Mouse (Mus musculus) intestine, postnatal 0 days (tissue): Measurements from ENCODE around the gene Fabp6. TPM values are rescaled to one million over a fixed set of nuclear protein-coding genes. Genes with fewer than 3 reads are reported as not detected.
A peak's percentile ranks its signal among the peaks of the same experiment; 100 is the strongest.

Experiments
- ATAC-seq: fragments of 200-750 bp; cut with Nextera tagmentation; 2 replicates; pipeline ENCODE4 v1.8.0; 2017; ENCODE audit warnings: mild to moderate bottlenecking, moderate TSS enrichment, moderate library complexity
- H3K27ac ChIP-seq: fragments of 300-500 bp; sonication (generic); 2 replicates; pipeline ENCODE4 v1.5.1; 2014; ENCODE audit warnings: mild to moderate bottlenecking, low read depth, low read length, moderate library complexity
- H3K27me3 ChIP-seq: fragments of 300-500 bp; sonication (generic); replicated peaks from 2 replicates; pipeline ENCODE4 v1.6.1; 2014; ENCODE audit warnings: low read length, mixed read lengths; ENCODE audit not compliant: control insufficient read depth, insufficient read depth
- H3K36me3 ChIP-seq: fragments of 300-500 bp; sonication (generic); 2 replicates; pipeline ENCODE4 v1.6.1; 2014; ENCODE audit warnings: mild to moderate bottlenecking, moderate library complexity; ENCODE audit not compliant: control insufficient read depth, insufficient read depth
- H3K4me1 ChIP-seq: fragments of 300-500 bp; sonication (generic); replicated peaks from 2 replicates; pipeline ENCODE4 v1.6.1; 2014; ENCODE audit warnings: antibody characterized with exemption, low read length, mixed read lengths; ENCODE audit not compliant: control insufficient read depth, insufficient read depth
- H3K4me2 ChIP-seq: fragments of 300-500 bp; sonication (generic); replicated peaks from 2 replicates; pipeline ENCODE4 v1.6.1; 2014; ENCODE audit warnings: low read depth, mild to moderate bottlenecking, moderate library complexity
- H3K4me3 ChIP-seq: fragments of 300-500 bp; sonication (generic); 2 replicates; pipeline ENCODE4 v1.5.1; 2014; ENCODE audit warnings: low read depth, low read length
- H3K9ac ChIP-seq: fragments of 300-500 bp; sonication (generic); 2 replicates; pipeline ENCODE4 v1.6.1; 2014; ENCODE audit warnings: mild to moderate bottlenecking, low read depth, low read length
- H3K9me3 ChIP-seq: fragments of 300-500 bp; sonication (generic); 2 replicates; pipeline ENCODE4 v1.6.1; 2016; ENCODE audit warnings: mixed run types; ENCODE audit not compliant: control insufficient read depth
- CTCF ChIP-seq: sonication (generic); IDR thresholded peaks from 2 replicates; pipeline ENCODE4 v1.5.1; 2016; ENCODE audit warnings: low read depth, mild to moderate bottlenecking, control low read depth, antibody characterized with exemption, moderate library complexity
- WGBS: fragments of 180-500 bp; shearing (Covaris S2); extraction: QIAGEN DNeasy Blood & Tissue Kit; methylation state at CpG from one replicate; pipeline ENCODE4 v1.1.7; 2014; 5-methylcytosine and 5-hydroxymethylcytosine counted together
- polyA plus RNA-seq: library from polyadenylated mRNA; unstranded; fragments of >200 nt; fragmentation: Nextera tagmentation; extraction: Ambion mirVana; gene quantifications from 2 replicates; pipeline ENCODE4 v1.2.1, GENCODE M21; 2015

Fabp6 gene
- polyA plus RNA-seq, 1 experiment from 2014 or later: 127 TPM

DNA sequence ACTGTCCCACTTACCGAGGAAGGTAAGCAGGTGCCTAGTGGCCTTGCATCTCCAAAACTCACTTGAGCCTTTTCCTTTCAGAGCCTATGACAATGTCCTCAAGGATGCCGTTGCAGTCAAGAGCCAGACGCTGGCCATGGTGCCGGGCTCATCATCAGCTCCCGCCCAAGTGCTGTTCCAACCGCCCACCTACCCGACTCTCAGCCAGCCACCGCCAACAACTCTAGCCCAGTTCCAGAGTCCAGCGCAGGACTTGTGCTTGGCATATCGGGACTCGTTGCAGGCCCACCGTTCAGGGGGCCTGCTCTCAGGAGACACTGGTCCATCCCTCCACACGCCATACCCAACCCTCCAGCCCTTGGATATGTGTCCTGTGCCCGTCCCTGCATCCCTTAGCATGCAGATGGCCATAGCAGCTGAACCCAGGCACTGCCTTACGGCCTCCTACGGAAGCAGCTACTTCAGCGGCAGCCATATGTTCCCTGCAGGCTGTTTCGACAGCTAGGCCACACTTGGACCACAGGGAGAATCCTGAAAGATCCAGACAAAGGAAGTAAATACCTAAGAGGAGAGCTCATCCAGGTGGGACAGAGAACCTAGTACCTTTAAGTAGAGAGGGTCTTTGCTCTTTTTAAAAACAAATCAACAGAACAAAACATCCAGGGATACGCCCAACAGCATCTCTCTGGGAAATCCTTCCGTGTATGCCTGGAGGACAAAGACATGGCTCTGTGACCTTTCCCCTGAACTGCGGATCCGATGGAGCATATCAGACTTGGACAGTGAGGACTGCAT, 15.9 kb downstream of the Fabp6 start:
- no peak for ATAC-seq
- Histone ChIP-seq H3K4me1 (no peaks in the 10 kb centered on the region), H3K27me3 (no peaks in the 10 kb centered on the region), H3K9me3 (no peaks in the 10 kb centered on the region), H3K36me3 (peaks cover 45% of the 10 kb centered on the region), H3K4me3 (no peak overlapping the region), H3K9ac (no peak overlapping the region), H3K27ac (no peak overlapping the region; the same call in 1 of the 2 replicates), H3K4me2 (no peak overlapping the region)
- no peak for TF ChIP-seq CTCF
- WGBS: 92% methylated on average over 22 of the region's 22 CpGs

DNA sequence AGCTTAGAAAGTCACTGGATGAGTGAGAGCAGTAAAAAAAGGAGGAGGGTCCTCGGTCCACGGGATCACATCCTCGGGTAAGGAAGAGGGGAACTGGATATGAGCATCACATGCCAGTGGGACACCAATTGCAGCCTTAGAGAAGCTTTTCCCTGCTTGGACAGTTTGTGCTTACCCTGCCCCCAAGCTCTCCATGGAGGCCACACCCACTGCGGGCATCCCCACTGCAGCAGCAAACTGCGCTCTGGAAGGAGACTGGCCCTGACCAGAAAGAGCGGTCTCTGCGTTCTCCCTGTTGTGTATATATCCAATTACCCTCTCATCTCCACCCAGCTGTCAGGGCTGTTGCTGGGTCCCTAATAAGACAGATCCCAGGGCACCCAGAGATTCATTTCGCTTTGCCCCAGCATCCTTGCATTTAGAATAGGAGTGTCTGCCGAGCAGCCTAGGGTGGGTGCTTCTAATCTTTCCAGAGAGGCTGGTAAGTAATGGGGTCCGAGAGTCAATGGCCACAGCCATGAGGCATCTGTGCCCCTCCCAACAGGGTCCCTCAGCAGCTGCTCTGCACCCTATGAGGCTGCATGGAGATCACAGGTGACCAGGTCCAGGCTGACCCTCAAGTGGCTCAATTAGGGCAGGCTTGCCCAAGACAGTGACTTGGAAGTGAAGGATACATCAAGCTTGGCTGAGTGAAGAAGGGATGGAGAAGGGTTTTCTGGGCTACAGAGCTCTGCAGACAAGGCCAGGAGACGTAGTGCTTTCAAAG, 23.4 kb downstream of the Fabp6 start:
- Histone ChIP-seq H3K4me3 (no peak overlapping the region), H3K4me2 (no peak overlapping the region), H3K9ac (no peak overlapping the region), H3K27ac (no peak overlapping the region), H3K4me1 (peaks cover 3% of the 10 kb centered on the region; the same call in 1 of the 2 replicates), H3K9me3 (no peaks in the 10 kb centered on the region), H3K27me3 (no peaks in the 10 kb centered on the region), H3K36me3 (peaks cover 22% of the 10 kb centered on the region)
- TF ChIP-seq CTCF: no peak
- 68% methylated on average over 11 of the region's 11 CpGs for WGBS
- ATAC-seq: no peak

DNA sequence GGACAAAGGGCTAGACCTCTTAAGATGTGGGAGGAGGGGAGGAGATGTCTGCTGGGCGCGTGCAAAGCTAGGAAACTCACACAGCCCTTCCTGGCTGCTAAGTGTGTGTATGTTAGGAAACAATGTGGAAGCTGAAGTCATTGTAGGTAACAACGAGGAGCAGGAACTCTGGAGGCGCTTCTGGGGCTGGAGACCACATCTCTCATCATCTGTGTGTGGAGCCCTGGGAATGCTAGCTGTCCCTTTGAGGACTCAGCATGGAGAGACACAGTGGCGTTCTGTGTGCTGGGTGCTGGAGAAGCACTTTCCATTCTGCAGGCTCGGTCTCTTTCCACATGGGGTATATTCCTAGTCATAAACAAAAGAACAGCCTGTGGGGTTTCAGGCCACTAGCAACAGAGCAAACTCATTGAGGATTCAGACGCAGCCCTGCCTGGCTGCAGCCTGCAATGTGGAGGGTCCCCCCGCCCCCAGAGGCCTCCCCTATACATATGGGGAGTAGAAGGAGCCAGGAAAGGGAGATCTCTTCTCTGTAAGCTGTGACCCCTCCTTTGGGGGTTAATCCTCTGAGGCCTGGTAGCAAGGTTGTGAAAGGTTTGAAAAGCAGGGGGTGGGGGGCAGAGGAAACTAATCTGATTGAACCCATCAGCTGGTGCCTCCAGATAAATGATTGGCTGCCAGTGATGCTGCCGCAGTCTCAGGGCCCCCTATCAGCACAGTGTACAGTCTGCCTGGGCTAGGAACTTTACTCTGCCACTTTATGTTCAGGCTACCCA, 25.8 kb downstream of the Fabp6 start:
- TF ChIP-seq CTCF: no peak
- ATAC-seq: peak; percentile 47; the same call in 1 of the 2 replicates
- Histone ChIP-seq H3K27ac (peak overlapping the region; percentile 50; the same call in 1 of the 2 replicates), H3K4me3 (no peak overlapping the region), H3K9ac (no peak overlapping the region), H3K27me3 (no peaks in the 10 kb centered on the region), H3K9me3 (no peaks in the 10 kb centered on the region), H3K36me3 (peaks cover 11% of the 10 kb centered on the region; the same call in 1 of the 2 replicates), H3K4me1 (peaks cover 3% of the 10 kb centered on the region; the same call in 1 of the 2 replicates), H3K4me2 (no peak overlapping the region)
- WGBS: 30% methylated on average over 9 of the region's 9 CpGs

DNA sequence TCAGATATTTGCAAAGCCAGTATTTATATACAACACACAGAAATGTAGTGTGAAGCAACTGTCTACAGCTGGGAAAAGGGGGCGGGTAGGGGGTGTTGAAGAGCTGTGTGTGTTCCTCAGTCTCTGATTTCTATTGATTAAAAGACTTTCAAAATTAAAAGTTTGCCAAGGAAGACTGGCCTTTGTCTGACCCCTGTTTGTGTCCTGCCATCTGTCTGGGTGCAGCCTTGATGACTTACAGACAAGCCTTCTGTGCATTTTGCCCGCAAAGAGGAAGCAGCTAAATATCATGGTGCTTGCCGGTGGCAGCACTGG, 26.3 kb downstream of the Fabp6 start:
- H3K27me3 ChIP-seq: no peaks in the 10 kb centered on the region
- H3K4me3 ChIP-seq: no peak overlapping the region
- H3K4me2 ChIP-seq: no peak overlapping the region
- TF ChIP-seq CTCF: no peak
- no peak for ATAC-seq
- H3K9ac ChIP-seq: no peak overlapping the region
- WGBS: 19% methylated on average over 3 of the region's 3 CpGs
- H3K27ac ChIP-seq: 0 out of 2 replicates have a peak overlapping the region, but pooled peaks have one; percentile 50
- peaks cover 8% of the 10 kb centered on the region; the same call in 1 of the 2 replicates for H3K36me3 ChIP-seq
- no peaks in the 10 kb centered on the region for H3K9me3 ChIP-seq
- H3K4me1 ChIP-seq: peaks cover 3% of the 10 kb centered on the region; the same call in 1 of the 2 replicates

DNA sequence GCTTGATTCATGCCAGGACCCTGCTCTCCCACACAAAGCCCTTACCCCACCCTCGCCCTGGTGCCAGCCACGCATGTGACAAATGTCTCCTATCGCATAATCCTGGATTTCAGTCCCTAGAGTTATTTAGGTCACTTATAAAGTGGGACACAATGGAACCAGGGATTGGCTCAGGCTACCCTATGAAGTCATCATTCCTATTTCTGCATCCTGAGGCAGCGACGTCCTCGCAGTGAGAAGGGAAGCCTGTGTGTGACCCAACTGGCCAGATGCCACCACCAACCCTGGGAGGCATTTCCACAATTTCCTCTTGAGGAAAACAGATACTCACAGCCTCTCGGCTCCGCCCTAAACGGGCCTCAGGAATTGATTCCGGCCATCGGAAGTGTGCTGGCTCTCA, 31.7 kb downstream of the Fabp6 start:
- H3K4me2 ChIP-seq: no peak overlapping the region
- H3K36me3 ChIP-seq: no peaks in the 10 kb centered on the region
- no peak overlapping the region for H3K9ac ChIP-seq
- TF ChIP-seq CTCF: no peak
- no peaks in the 10 kb centered on the region for H3K27me3 ChIP-seq
- peak overlapping the region; percentile 71; the same call in 1 of the 2 replicates for H3K27ac ChIP-seq
- H3K4me3 ChIP-seq: no peak overlapping the region
- WGBS: 73% methylated on average over 11 of the region's 11 CpGs
- H3K9me3 ChIP-seq: no peaks in the 10 kb centered on the region
- no peaks in the 10 kb centered on the region for H3K4me1 ChIP-seq
- no peak for ATAC-seq

DNA sequence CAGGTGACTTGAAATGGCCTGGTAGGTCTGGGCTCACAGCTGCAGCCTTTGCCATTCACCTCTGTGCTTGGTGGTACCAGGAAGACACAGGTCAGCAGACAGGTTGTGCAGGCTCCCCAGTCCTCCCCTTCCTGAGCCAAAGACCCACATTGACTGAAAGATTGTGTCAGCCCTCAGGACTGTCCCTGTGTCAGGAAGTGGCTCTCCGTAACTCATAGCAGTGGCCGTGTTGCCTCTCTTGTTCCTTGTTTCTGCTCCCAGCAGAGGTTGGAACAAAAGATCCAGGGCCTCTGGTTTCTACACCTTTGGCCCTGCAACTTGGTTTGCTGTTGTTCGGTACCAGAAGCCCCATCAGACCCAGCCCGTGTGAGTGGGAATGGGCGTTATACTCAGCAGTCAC, 32.2 kb downstream of the Fabp6 start:
- Histone ChIP-seq H3K4me1 (no peaks in the 10 kb centered on the region), H3K27ac (peak overlapping the region; percentile 71), H3K4me2 (no peak overlapping the region), H3K9ac (no peak overlapping the region), H3K36me3 (no peaks in the 10 kb centered on the region), H3K27me3 (no peaks in the 10 kb centered on the region), H3K4me3 (no peak overlapping the region), H3K9me3 (no peaks in the 10 kb centered on the region)
- WGBS: 83% methylated on average over 5 of the region's 5 CpGs
- no peak for TF ChIP-seq CTCF
- ATAC-seq: no peak
